Mouse (Mus musculus) adipose tissue, adult 10 weeks (tissue): ENCODE data around the gene Sez6l. TPM values are rescaled to one million over a fixed set of nuclear protein-coding genes. Genes with fewer than 3 reads are reported as not detected.

Experiments
- polyA plus RNA-seq: library from polyadenylated mRNA; stranded (reverse); fragments of 350-450 nt; fragmentation: Illumina TruSeq; extraction: RNeasy Lipid Tissue Mini Kit (QIAGEN cat#74804); gene quantifications from one replicate; pipeline ENCODE4 v1.2.3, GENCODE M21; 2014; ENCODE audit warnings: low read depth, low replicate concordance

Gene Sez6l
- 1.6 TPM for polyA plus RNA-seq

GRCm38 (mm10) chr5:112576993-112577670 is at the start of gene Sez6l:
TSS of gene Sez6l (minus strand) at chr5:112577185.

GRCm38 (mm10) chr5:112448747-112449440 is 128.1 kb downstream of the Sez6l start, which contains the start of gene Gm6588:
TSS of gene Gm6588 (plus strand) at chr5:112449426.

GRCm38 (mm10) chr5:112394779-112395443 is 182.1 kb downstream of the Sez6l start, which contains the start of gene Asphd2:
TSS of gene Asphd2 (minus strand) at chr5:112394866.

Other genes starting within 250 kb of the Sez6l start
- 16.5 TPM for gene Srrd, start 234.1 kb downstream of the Sez6l start, polyA plus RNA-seq
- 15.9 TPM for gene Hps4, start 234.1 kb downstream of the Sez6l start, polyA plus RNA-seq
- gene Gm6583, start 221.2 kb downstream of the Sez6l start, polyA plus RNA-seq: 0.26 TPM
- 0.88 TPM for gene Asphd2, start 182.3 kb downstream of the Sez6l start, polyA plus RNA-seq
- gene Gm6588, start 127.8 kb downstream of the Sez6l start, polyA plus RNA-seq: 0.42 TPM